Mouse (Mus musculus) stomach, embryonic 16.5 days (tissue): Measurements from ENCODE around the gene Mgst3. TPM values are rescaled to one million over a fixed set of nuclear protein-coding genes. Genes with fewer than 3 reads are reported as not detected.

Experiments used
- ATAC-seq: fragments of 200-750 bp; cut with Nextera tagmentation; 2 replicates; pipeline ENCODE4 v1.8.0; 2017; ENCODE audit warnings: moderate number of reproducible peaks, moderate TSS enrichment; ENCODE audit not compliant: insufficient read depth, low FRiP score
- H3K27ac ChIP-seq: fragments of 300-500 bp; sonication (generic); 2 replicates; pipeline ENCODE4 v1.5.1; 2014; ENCODE audit warnings: low read length
- H3K27me3 ChIP-seq: fragments of 300-500 bp; sonication (generic); 2 replicates; pipeline ENCODE4 v1.6.1; 2014; ENCODE audit warnings: low read length, control low read depth, mixed read lengths; ENCODE audit not compliant: control insufficient read depth, insufficient read depth
- H3K36me3 ChIP-seq: fragments of 300-500 bp; sonication (generic); 2 replicates; pipeline ENCODE4 v1.6.1; 2014; ENCODE audit warnings: low read length; ENCODE audit not compliant: control insufficient read depth, insufficient read depth
- H3K4me1 ChIP-seq: fragments of 300-500 bp; sonication (generic); 2 replicates; pipeline ENCODE4 v1.6.1; 2014; ENCODE audit warnings: low read length, control low read depth, mixed read lengths; ENCODE audit not compliant: control insufficient read depth, insufficient read depth
- H3K4me2 ChIP-seq: fragments of 300-500 bp; sonication (generic); 2 replicates; pipeline ENCODE4 v1.6.1; 2014; ENCODE audit warnings: low read depth, low read length, mixed read lengths
- H3K4me3 ChIP-seq: fragments of 300-500 bp; sonication (generic); replicated peaks from 2 replicates; pipeline ENCODE4 v1.5.1; 2014; ENCODE audit warnings: mild to moderate bottlenecking, low read length
- H3K9ac ChIP-seq: fragments of 300-500 bp; sonication (generic); 2 replicates; pipeline ENCODE4 v1.6.1; 2014; ENCODE audit warnings: low read length
- H3K9me3 ChIP-seq: fragments of 300-500 bp; sonication (generic); replicated peaks from 2 replicates; pipeline ENCODE4 v1.6.1; 2016; ENCODE audit warnings: low read length, control low read depth; ENCODE audit not compliant: control insufficient read depth
- WGBS: fragments of 180-500 bp; shearing (Covaris S2); extraction: QIAGEN DNeasy Blood & Tissue Kit; methylation state at CpG from one replicate; pipeline ENCODE4 v1.1.7; 2014; 5-methylcytosine and 5-hydroxymethylcytosine counted together
- polyA plus RNA-seq: library from polyadenylated mRNA; unstranded; fragments of >200 nt; fragmentation: Nextera tagmentation; extraction: Ambion mirVana; gene quantifications from 2 replicates; pipeline ENCODE4 v1.2.1, GENCODE M21; 2015

The Mgst3 gene
- polyA plus RNA-seq, 1 experiment from 2014 or later, result 212 TPM

GRCm38 (mm10) chr1:167342831-167343230, 50.8 kb downstream of the Mgst3 start:
- no peak for ATAC-seq
- Histone ChIP-seq H3K4me1 (no peaks in the 10 kb centered on the region), H3K27me3 (peaks cover 3% of the 10 kb centered on the region; the same call in 1 of the 2 replicates), H3K9me3 (no peaks in the 10 kb centered on the region), H3K36me3 (no peaks in the 10 kb centered on the region), H3K4me3 (no peak overlapping the region), H3K9ac (no peak overlapping the region), H3K27ac (no peak overlapping the region), H3K4me2 (no peak overlapping the region)
- 89% methylated on average over 10 of the region's 10 CpGs for WGBS

GRCm38 (mm10) chr1:167340910-167341528, 52.6 kb downstream of the Mgst3 start:
- Histone ChIP-seq H3K4me2 (peak overlapping the region; percentile 89), H3K4me1 (no peaks in the 10 kb centered on the region), H3K27ac (no peak overlapping the region), H3K4me3 (no peak overlapping the region), H3K27me3 (peaks cover 3% of the 10 kb centered on the region; the same call in 1 of the 2 replicates), H3K9me3 (no peaks in the 10 kb centered on the region), H3K36me3 (no peaks in the 10 kb centered on the region), H3K9ac (no peak overlapping the region)
- WGBS, result 88% methylated on average over 3 of the region's 3 CpGs
- 0 out of 2 replicates have a peak, but pooled peaks have one; percentile 14 for ATAC-seq

- Histone ChIP-seq H3K4me1 (no peaks in the 10 kb centered on the region), H3K9me3 (no peaks in the 10 kb centered on the region), H3K27me3 (peaks cover 3% of the 10 kb centered on the region; the same call in 1 of the 2 replicates), H3K27ac (no peak overlapping the region), H3K9ac (peak overlapping the region; percentile 67), H3K4me2 (peak overlapping the region; percentile 89), H3K36me3 (no peaks in the 10 kb centered on the region), H3K4me3 (peak overlapping the region; percentile 53)
- under 1% methylated on average over 46 of the region's 47 CpGs for WGBS
- ATAC-seq, result peak; percentile 63; the same call in 1 of the 2 replicates
Measured at GRCm38 (mm10) chr1:167340111-167340787, 53.4 kb downstream of the Mgst3 start.

GRCm38 (mm10) chr1:167339177-167339781, 54.4 kb downstream of the Mgst3 start:
- no peak overlapping the region for H3K9ac ChIP-seq
- no peak overlapping the region for H3K4me3 ChIP-seq
- no peaks in the 10 kb centered on the region for H3K9me3 ChIP-seq
- no peak for ATAC-seq
- H3K27me3 ChIP-seq, result peaks cover 3% of the 10 kb centered on the region; the same call in 1 of the 2 replicates
- no peaks in the 10 kb centered on the region for H3K36me3 ChIP-seq
- 71% methylated on average over 8 of the region's 9 CpGs for WGBS
- H3K4me2 ChIP-seq, result no peak overlapping the region
- H3K27ac ChIP-seq, result no peak overlapping the region
- no peaks in the 10 kb centered on the region for H3K4me1 ChIP-seq

- peaks cover 3% of the 10 kb centered on the region; the same call in 1 of the 2 replicates for H3K36me3 ChIP-seq
- peak; percentile 38; the same call in 1 of the 2 replicates for ATAC-seq
- H3K27ac ChIP-seq, result no peak overlapping the region
- no peaks in the 10 kb centered on the region for H3K9me3 ChIP-seq
- no peaks in the 10 kb centered on the region for H3K4me1 ChIP-seq
- H3K4me2 ChIP-seq, result no peak overlapping the region
- no peak overlapping the region for H3K9ac ChIP-seq
- H3K4me3 ChIP-seq, result no peak overlapping the region
- WGBS, result 17% methylated on average over 12 of the region's 12 CpGs
- H3K27me3 ChIP-seq, result peaks cover 3% of the 10 kb centered on the region; the same call in 1 of the 2 replicates
Measured at GRCm38 (mm10) chr1:167337463-167338095, 56.1 kb downstream of the Mgst3 start.

GRCm38 (mm10) chr1:167336398-167336797, 57.2 kb downstream of the Mgst3 start:
- Histone ChIP-seq H3K4me2 (no peak overlapping the region), H3K4me1 (no peaks in the 10 kb centered on the region), H3K36me3 (peaks cover 10% of the 10 kb centered on the region; the same call in 1 of the 2 replicates), H3K9me3 (no peaks in the 10 kb centered on the region), H3K4me3 (no peak overlapping the region), H3K9ac (no peak overlapping the region), H3K27ac (no peak overlapping the region), H3K27me3 (peaks cover 3% of the 10 kb centered on the region; the same call in 1 of the 2 replicates)
- ATAC-seq, result no peak
- whole genome bisulfite sequencing, result 83% methylated on average over 3 of the region's 3 CpGs

- no peak for ATAC-seq
- Histone ChIP-seq H3K9ac (no peak overlapping the region), H3K4me3 (no peak overlapping the region), H3K27me3 (no peaks in the 10 kb centered on the region), H3K9me3 (no peaks in the 10 kb centered on the region), H3K36me3 (peaks cover 22% of the 10 kb centered on the region), H3K27ac (no peak overlapping the region), H3K4me1 (no peaks in the 10 kb centered on the region), H3K4me2 (no peak overlapping the region)
- WGBS, result 87% methylated on average over 8 of the region's 8 CpGs
Measured at GRCm38 (mm10) chr1:167331106-167331505, 62.5 kb downstream of the Mgst3 start.

- 90% methylated on average over 6 of the region's 6 CpGs for WGBS
- Histone ChIP-seq H3K4me1 (no peaks in the 10 kb centered on the region), H3K4me2 (no peak overlapping the region), H3K4me3 (no peak overlapping the region), H3K27ac (no peak overlapping the region), H3K36me3 (peaks cover 29% of the 10 kb centered on the region), H3K9ac (no peak overlapping the region), H3K9me3 (no peaks in the 10 kb centered on the region), H3K27me3 (no peaks in the 10 kb centered on the region)
- ATAC-seq, result no peak
Measured at GRCm38 (mm10) chr1:167328776-167329175, 64.9 kb downstream of the Mgst3 start.
